Comparison of ENCODE assay signal across 31 mouse cellular contexts in genomic region chr6:35476830-35477229, GRCm38 (mm10).
"Had no signal": no experiment of that assay in that cellular context is flagged by ENCODE, and none has a peak within 500 bp of the region (broad histone marks: within the 10 kb centered on the region; RNA-seq: fewer than 3 reads in every experiment).

No protein-coding gene starts in this region.

- H3K36me3 ChIP-seq: limb, embryonic 12.5 days; limb, embryonic 13.5 days; liver, embryonic 12.5 days; liver, embryonic 13.5 days; liver, embryonic 15.5 days; lung, embryonic 15.5 days; midbrain, embryonic 10.5 days; midbrain, embryonic 12.5 days; midbrain, embryonic 13.5 days; midbrain, embryonic 15.5 days; neural tube, embryonic 12.5 days; neural tube, embryonic 13.5 days had no signal

- H3K27me3 ChIP-seq: limb, embryonic 12.5 days; limb, embryonic 13.5 days; liver, embryonic 12.5 days; liver, embryonic 13.5 days; liver, embryonic 15.5 days; lung, embryonic 15.5 days; midbrain, embryonic 15.5 days; neural tube, embryonic 12.5 days; neural tube, embryonic 13.5 days had no signal

- DNase-seq: left cerebral cortex, postnatal 4 days; liver; liver, embryonic 13.5 days; liver, postnatal 0 days; lung, adult 18-20 months; lung, adult 2 months; lung, embryonic 14.5 days; lung, postnatal 10 days; lung, postnatal 14 days; lung, postnatal 36 days; lung, postnatal 4 days; midbrain, embryonic 14.5 days had no signal

- ATAC-seq: liver, embryonic 12.5 days; liver, postnatal 0 days; lung, postnatal 0 days; midbrain, embryonic 13.5 days; midbrain, embryonic 15.5 days; midbrain, embryonic 16.5 days had no signal

- H3K4me1 ChIP-seq: limb, embryonic 12.5 days; limb, embryonic 13.5 days; liver, embryonic 12.5 days; liver, embryonic 13.5 days; liver, embryonic 15.5 days; lung, embryonic 15.5 days; megakaryocyte, embryonic 14.5 days; midbrain, embryonic 12.5 days; midbrain, embryonic 15.5 days; neural tube, embryonic 12.5 days; neural tube, embryonic 13.5 days had no signal

- H3K4me2 ChIP-seq: limb, embryonic 12.5 days; limb, embryonic 13.5 days; liver, embryonic 11.5 days; liver, embryonic 12.5 days; liver, embryonic 13.5 days; liver, embryonic 15.5 days; lung, embryonic 14.5 days; lung, embryonic 15.5 days; midbrain, embryonic 11.5 days; midbrain, embryonic 12.5 days; midbrain, embryonic 13.5 days; midbrain, embryonic 15.5 days; neural tube, embryonic 12.5 days; neural tube, embryonic 13.5 days had no signal

- H3K9me3 ChIP-seq: limb, embryonic 12.5 days; limb, embryonic 13.5 days; liver, embryonic 12.5 days; liver, embryonic 13.5 days; liver, embryonic 15.5 days; lung, embryonic 15.5 days; midbrain, embryonic 12.5 days; midbrain, embryonic 15.5 days; neural tube, embryonic 12.5 days; neural tube, embryonic 13.5 days had no signal

- H3K4me3 ChIP-seq: limb, embryonic 12.5 days; limb, embryonic 13.5 days; liver, embryonic 12.5 days; liver, embryonic 13.5 days; liver, embryonic 15.5 days; lung, embryonic 15.5 days; megakaryocyte, embryonic 14.5 days; midbrain, embryonic 10.5 days; midbrain, embryonic 12.5 days; midbrain, embryonic 13.5 days; midbrain, embryonic 15.5 days; myocyte; neural tube, embryonic 12.5 days; neural tube, embryonic 13.5 days had no signal

- H3K9ac ChIP-seq: limb, embryonic 12.5 days; limb, embryonic 13.5 days; liver, embryonic 12.5 days; liver, embryonic 13.5 days; liver, embryonic 14.5 days; liver, embryonic 15.5 days; liver, postnatal 0 days; lung, embryonic 14.5 days; lung, embryonic 15.5 days; midbrain, embryonic 12.5 days; midbrain, embryonic 13.5 days; midbrain, embryonic 15.5 days; neural tube, embryonic 12.5 days; neural tube, embryonic 13.5 days had no signal

- H3K27ac ChIP-seq: limb, embryonic 12.5 days; limb, embryonic 13.5 days; liver, embryonic 12.5 days; liver, embryonic 13.5 days; liver, embryonic 14.5 days; liver, embryonic 15.5 days; lung, embryonic 15.5 days; macrophage; midbrain, embryonic 10.5 days; midbrain, embryonic 12.5 days; midbrain, embryonic 13.5 days; midbrain, embryonic 15.5 days; neural tube, embryonic 12.5 days; neural tube, embryonic 13.5 days had no signal
